Mouse (Mus musculus): Measurements from ENCODE around the gene Ncapd2.

- no peak for TF ChIP-seq CTCF (IDR thresholded peaks at IDR 0.05; ENCODE audit: extremely low read depth, insufficient read depth, insufficient read length, insufficient replicate concordance)
- no peak for TF ChIP-seq POLR2A (IDR thresholded peaks at IDR 0.05; ENCODE audit: low read depth, low read length)
These were observed 37.8 kb downstream of the Ncapd2 start for GRCm38 (mm10) chr6:125153682-125154081.

All from spleen, adult 2 months (tissue).